Mouse (Mus musculus): ENCODE data around the gene Lingo4. TPM values are rescaled to one million over a fixed set of nuclear protein-coding genes. Genes with fewer than 3 reads are reported as not detected.

The Lingo4 gene
- polyA plus RNA-seq (2014; fragmentation: Nextera tagmentation; extraction: Ambion mirVana): 0.22 and 0.32 TPM in 2 replicates

DNA sequence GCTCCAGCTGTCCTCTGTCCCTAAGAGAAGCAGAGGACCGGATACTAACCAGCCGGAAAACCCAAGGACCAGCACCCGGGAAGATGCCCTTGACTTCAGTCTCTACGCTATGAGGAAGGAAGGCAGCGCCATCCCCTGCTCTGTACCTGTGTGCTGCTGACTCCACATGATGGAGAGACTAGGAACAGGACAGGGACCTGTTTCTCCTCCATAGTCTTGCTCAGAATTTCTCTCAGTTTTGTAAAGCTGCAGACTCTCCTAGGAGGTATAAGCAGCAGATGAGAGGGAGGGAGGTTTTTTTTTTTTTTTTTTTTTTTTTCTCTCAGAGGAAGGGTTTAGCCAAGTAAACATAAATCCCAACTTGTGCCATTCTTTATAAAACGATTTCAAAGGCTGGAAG is at the start of gene Lingo4:
TSS of gene Lingo4 (plus strand) at position 301 of the 400 bp plus-strand sequence.
- 70% methylated on average over 6 of the region's 6 CpGs for WGBS
- ATAC-seq (ENCODE audit: low FRiP score) (no peak), DNase-seq (ENCODE audit: low spot score) (no peak)
- Histone ChIP-seq H3K27me3 (ENCODE audit: control insufficient read depth, insufficient read depth, low read length) (no peaks in the 10 kb centered on the region), H3K4me1 (replicated peaks; ENCODE audit: control insufficient read depth, insufficient read depth, low read length) (peaks cover 4% of the 10 kb centered on the region; the same call in 1 of the 2 replicates), H3K36me3 (ENCODE audit: control insufficient read depth, insufficient read depth, low read length) (no peaks in the 10 kb centered on the region), H3K4me3 (ENCODE audit: low read depth, low read length) (peak within 1 kb of the TSS; percentile 32), H3K27ac (ENCODE audit: low read depth, low read length) (0 out of 2 replicates have a peak within 1 kb of the TSS, but pooled peaks have one; percentile 39), H3K9me3 (ENCODE audit: control insufficient read depth, low read length) (no peaks in the 10 kb centered on the region), H3K4me2 (replicated peaks; ENCODE audit: low read depth, low read length) (peak within 1 kb of the TSS; percentile 67), H3K9ac (ENCODE audit: low read depth, low read length) (peak within 1 kb of the TSS; percentile 59)

DNA sequence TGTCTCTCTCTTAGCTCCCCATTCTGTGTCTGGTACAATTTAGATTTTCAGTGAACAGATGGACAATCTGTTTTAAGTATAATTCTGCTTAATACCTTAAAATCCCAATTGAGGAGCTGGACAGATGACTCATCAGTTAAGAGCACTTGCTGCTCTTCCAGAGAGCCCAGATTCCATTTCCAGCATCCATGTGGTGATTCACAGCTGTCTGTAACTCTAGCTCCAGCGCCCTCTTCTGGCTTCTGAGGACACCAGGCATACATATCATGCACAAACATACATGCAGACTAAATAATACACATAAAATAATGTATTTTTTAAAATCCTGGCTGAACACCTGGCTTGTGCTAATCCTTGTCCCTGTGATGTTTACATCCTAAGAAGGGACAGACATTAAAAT is 37.5 kb upstream of the Lingo4 start:
- H3K9me3 ChIP-seq (ENCODE audit: control insufficient read depth, low read length): no peaks in the 10 kb centered on the region
- H3K27ac ChIP-seq (ENCODE audit: low read depth, low read length): no peak overlapping the region
- no peak for ATAC-seq (ENCODE audit: low FRiP score)
- 10% methylated on average over 1 of the region's 1 CpGs for WGBS
- H3K4me3 ChIP-seq (ENCODE audit: low read depth, low read length): no peak overlapping the region
- H3K4me2 ChIP-seq (replicated peaks; ENCODE audit: low read depth, low read length): no peak overlapping the region
- H3K4me1 ChIP-seq (replicated peaks; ENCODE audit: control insufficient read depth, insufficient read depth, low read length): no peaks in the 10 kb centered on the region
- no peak overlapping the region for H3K9ac ChIP-seq (ENCODE audit: low read depth, low read length)
- H3K36me3 ChIP-seq (ENCODE audit: control insufficient read depth, insufficient read depth, low read length): no peaks in the 10 kb centered on the region
- peak; percentile 31 for DNase-seq (ENCODE audit: low spot score)
- peaks cover 8% of the 10 kb centered on the region; the same call in 1 of the 2 replicates for H3K27me3 ChIP-seq (ENCODE audit: control insufficient read depth, insufficient read depth, low read length)

DNA sequence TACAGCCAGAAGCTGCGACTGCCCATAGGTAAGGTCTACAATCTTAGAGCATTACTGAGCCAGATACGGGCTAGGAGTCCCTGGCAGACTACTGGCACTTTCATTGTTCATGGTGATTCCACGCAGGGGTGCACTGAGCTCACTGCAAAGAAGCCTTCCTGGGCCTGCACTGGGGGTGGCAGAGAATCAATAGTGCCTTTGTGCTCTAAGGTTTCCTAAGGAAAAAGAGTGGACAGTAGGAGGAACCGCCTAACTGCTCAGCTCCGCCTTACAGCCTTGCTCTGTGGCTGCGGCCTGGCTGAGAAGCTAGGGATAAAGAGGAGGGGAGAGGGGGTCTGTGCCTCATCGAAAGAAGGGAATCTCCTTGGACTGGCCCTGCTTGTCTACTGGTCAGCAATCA is 36.2 kb upstream of the Lingo4 start, which contains the start of gene C2cd4d:
TSS of gene C2cd4d (plus strand) at position 301 of the 400 bp plus-strand sequence.
- Histone ChIP-seq H3K36me3 (ENCODE audit: control insufficient read depth, insufficient read depth, low read length) (no peaks in the 10 kb centered on the region), H3K9ac (ENCODE audit: low read depth, low read length) (peak within 1 kb of the TSS; percentile 81), H3K4me1 (replicated peaks; ENCODE audit: control insufficient read depth, insufficient read depth, low read length) (no peaks in the 10 kb centered on the region), H3K27ac (ENCODE audit: low read depth, low read length) (0 out of 2 replicates have a peak within 1 kb of the TSS, but pooled peaks have one; percentile 17), H3K4me3 (ENCODE audit: low read depth, low read length) (peak within 1 kb of the TSS; percentile 44), H3K9me3 (ENCODE audit: control insufficient read depth, low read length) (no peaks in the 10 kb centered on the region), H3K4me2 (replicated peaks; ENCODE audit: low read depth, low read length) (peak within 1 kb of the TSS; percentile 87), H3K27me3 (ENCODE audit: control insufficient read depth, insufficient read depth, low read length) (peaks cover 8% of the 10 kb centered on the region; the same call in 1 of the 2 replicates)
- WGBS: 29% methylated on average over 7 of the region's 7 CpGs
- DNase-seq (ENCODE audit: low spot score) (peak; percentile 9), ATAC-seq (ENCODE audit: low FRiP score) (no peak)

DNA sequence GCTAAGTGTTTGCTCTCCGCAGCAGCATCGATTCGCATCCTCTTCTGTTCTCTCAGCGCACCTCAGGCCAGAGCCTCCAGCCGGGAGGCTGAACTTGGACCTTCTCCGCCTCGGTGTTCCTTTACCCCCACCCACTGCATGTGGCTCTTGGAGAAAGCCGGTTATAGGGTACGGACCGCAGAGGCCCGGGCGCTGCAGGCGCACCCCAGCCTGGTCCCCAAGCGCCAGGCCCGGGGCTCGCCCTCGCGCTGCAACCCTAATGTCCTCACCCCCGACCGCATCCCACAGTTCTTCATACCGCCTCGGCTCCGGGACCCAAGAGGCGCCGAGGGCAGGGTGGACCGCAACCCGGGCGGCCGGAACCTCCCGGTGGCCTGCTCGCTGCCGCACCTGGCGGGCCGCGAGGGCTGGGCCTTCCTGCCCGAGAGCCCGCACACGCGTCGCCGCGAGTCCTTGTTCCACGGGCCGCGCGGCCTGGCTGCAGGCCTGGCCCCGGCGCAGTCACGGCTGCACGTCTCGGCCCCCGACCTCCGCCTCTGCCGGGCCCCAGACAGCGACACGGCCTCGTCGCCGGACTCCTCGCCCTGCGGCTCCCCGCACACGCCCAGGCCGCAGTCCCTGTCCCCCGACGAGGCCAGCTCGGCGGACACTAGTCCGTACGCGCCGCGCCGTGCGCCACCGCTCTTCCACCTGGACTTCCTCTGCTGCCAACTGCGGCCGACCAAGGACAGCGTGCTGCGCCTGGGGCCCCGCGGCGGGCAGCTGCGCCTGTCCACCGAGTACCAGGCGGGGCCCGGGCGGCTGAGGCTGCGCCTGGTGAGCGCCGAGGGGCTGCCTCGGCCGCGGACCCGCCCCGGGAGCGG is 34.8 kb upstream of the Lingo4 start:
- peaks cover 8% of the 10 kb centered on the region; the same call in 1 of the 2 replicates for H3K27me3 ChIP-seq (ENCODE audit: control insufficient read depth, insufficient read depth, low read length)

DNA sequence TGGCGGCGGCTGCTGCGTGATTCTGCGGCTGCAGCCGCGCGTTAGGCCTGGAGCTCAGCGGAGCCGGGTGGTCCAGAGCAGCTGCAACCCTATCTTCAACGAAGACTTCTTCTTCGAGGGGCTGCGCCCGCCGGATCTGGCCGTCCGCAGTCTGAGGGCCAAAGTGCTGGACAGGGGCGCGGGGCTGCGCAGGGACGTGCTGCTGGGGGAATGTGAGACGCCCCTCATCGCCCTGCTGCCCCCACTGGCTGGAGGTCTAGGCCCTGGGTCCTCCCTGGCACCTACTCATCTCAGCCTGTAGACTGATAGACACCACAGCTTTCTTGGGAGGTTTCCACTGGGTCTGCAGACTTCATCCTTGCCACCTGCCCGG is 34.2 kb upstream of the Lingo4 start:
- Histone ChIP-seq H3K9me3 (ENCODE audit: control insufficient read depth, low read length) (no peaks in the 10 kb centered on the region), H3K4me1 (replicated peaks; ENCODE audit: control insufficient read depth, insufficient read depth, low read length) (no peaks in the 10 kb centered on the region), H3K36me3 (ENCODE audit: control insufficient read depth, insufficient read depth, low read length) (no peaks in the 10 kb centered on the region), H3K27ac (ENCODE audit: low read depth, low read length) (no peak overlapping the region), H3K4me2 (replicated peaks; ENCODE audit: low read depth, low read length) (peak overlapping the region; percentile 87), H3K4me3 (ENCODE audit: low read depth, low read length) (peak overlapping the region; percentile 44), H3K9ac (ENCODE audit: low read depth, low read length) (peak overlapping the region; percentile 81), H3K27me3 (ENCODE audit: control insufficient read depth, insufficient read depth, low read length) (peaks cover 8% of the 10 kb centered on the region; the same call in 1 of the 2 replicates)
- WGBS: 6% methylated on average over 16 of the region's 23 CpGs
- peak; percentile 64 for ATAC-seq (ENCODE audit: low FRiP score)
- DNase-seq (ENCODE audit: low spot score): no peak

More for the DNA sequence above, 34.8 kb upstream of the Lingo4 start:
- 7% methylated on average over 76 of the region's 97 CpGs for WGBS
- ATAC-seq (ENCODE audit: low FRiP score): peak; percentile 82
- H3K9me3 ChIP-seq (ENCODE audit: control insufficient read depth, low read length): no peaks in the 10 kb centered on the region
- no peaks in the 10 kb centered on the region for H3K36me3 ChIP-seq (ENCODE audit: control insufficient read depth, insufficient read depth, low read length)
- no peak overlapping the region for H3K27ac ChIP-seq (ENCODE audit: low read depth, low read length)
- peak overlapping the region; percentile 81 for H3K9ac ChIP-seq (ENCODE audit: low read depth, low read length)
- H3K4me1 ChIP-seq (replicated peaks; ENCODE audit: control insufficient read depth, insufficient read depth, low read length): no peaks in the 10 kb centered on the region
- H3K4me2 ChIP-seq (replicated peaks; ENCODE audit: low read depth, low read length): peak overlapping the region; percentile 87
- H3K4me3 ChIP-seq (ENCODE audit: low read depth, low read length): peak overlapping the region; percentile 44
- DNase-seq (ENCODE audit: low spot score): peak; percentile 73

DNA sequence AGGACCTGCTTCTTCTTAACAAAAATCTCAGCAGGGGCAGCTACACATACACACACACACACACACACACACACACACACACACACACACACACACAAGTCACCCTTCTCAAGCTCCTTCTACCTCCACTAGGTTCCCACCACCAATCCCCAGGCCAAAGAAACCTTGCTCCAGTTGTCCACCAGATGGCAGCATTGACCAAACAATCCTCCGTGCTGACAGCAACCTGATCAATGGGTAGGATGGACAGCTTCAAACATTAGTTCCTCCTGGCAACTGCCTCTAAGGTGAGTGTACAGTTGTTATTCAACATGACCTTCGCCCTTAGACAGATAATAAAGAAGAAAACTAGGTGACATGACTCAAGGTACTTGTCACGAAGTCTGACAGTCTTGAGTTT is 31.6 kb upstream of the Lingo4 start:
- Histone ChIP-seq H3K9me3 (ENCODE audit: control insufficient read depth, low read length) (no peaks in the 10 kb centered on the region), H3K4me1 (replicated peaks; ENCODE audit: control insufficient read depth, insufficient read depth, low read length) (0 out of 2 replicates have a peak, but pooled peaks cover 2% of the 10 kb centered on the region), H3K27ac (ENCODE audit: low read depth, low read length) (no peak overlapping the region), H3K36me3 (ENCODE audit: control insufficient read depth, insufficient read depth, low read length) (no peaks in the 10 kb centered on the region), H3K9ac (ENCODE audit: low read depth, low read length) (no peak overlapping the region), H3K4me2 (replicated peaks; ENCODE audit: low read depth, low read length) (no peak overlapping the region), H3K4me3 (ENCODE audit: low read depth, low read length) (no peak overlapping the region), H3K27me3 (ENCODE audit: control insufficient read depth, insufficient read depth, low read length) (peaks cover 8% of the 10 kb centered on the region; the same call in 1 of the 2 replicates)
- ATAC-seq (ENCODE audit: low FRiP score): peak; percentile 34; the same call in 1 of the 2 replicates
- peak; percentile 88 for DNase-seq (ENCODE audit: low spot score)
- 20% methylated on average over 3 of the region's 3 CpGs for WGBS

DNA sequence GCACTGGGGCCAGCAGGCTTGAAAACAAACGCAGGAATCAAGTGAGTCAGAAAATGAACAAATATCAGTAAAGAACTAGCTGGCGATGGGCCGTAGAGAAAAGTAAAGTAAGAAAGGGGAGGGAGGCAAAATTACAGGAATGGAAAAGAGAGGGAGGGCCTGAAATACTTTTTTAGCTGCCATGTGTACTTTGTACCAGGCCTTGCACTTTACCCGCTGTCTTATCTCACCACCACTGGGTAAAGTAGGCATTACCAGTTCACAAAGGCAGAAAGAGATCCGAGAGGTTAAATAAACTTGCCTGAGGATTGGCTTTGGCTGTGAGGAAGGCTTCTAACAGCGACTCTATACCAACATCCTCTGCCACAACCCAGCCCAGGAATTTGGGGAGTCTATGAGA is 30.8 kb upstream of the Lingo4 start:
- WGBS: 84% methylated on average over 6 of the region's 6 CpGs
- no peaks in the 10 kb centered on the region for H3K36me3 ChIP-seq (ENCODE audit: control insufficient read depth, insufficient read depth, low read length)
- H3K9me3 ChIP-seq (ENCODE audit: control insufficient read depth, low read length): no peaks in the 10 kb centered on the region
- peaks cover 6% of the 10 kb centered on the region; the same call in 1 of the 2 replicates for H3K27me3 ChIP-seq (ENCODE audit: control insufficient read depth, insufficient read depth, low read length)
- no peak overlapping the region for H3K9ac ChIP-seq (ENCODE audit: low read depth, low read length)
- H3K4me1 ChIP-seq (replicated peaks; ENCODE audit: control insufficient read depth, insufficient read depth, low read length): 0 out of 2 replicates have a peak, but pooled peaks cover 3% of the 10 kb centered on the region
- no peak overlapping the region for H3K4me2 ChIP-seq (replicated peaks; ENCODE audit: low read depth, low read length)
- ATAC-seq (ENCODE audit: low FRiP score) (no peak), DNase-seq (ENCODE audit: low spot score) (no peak)
- no peak overlapping the region for H3K27ac ChIP-seq (ENCODE audit: low read depth, low read length)
- no peak overlapping the region for H3K4me3 ChIP-seq (ENCODE audit: low read depth, low read length)

DNA sequence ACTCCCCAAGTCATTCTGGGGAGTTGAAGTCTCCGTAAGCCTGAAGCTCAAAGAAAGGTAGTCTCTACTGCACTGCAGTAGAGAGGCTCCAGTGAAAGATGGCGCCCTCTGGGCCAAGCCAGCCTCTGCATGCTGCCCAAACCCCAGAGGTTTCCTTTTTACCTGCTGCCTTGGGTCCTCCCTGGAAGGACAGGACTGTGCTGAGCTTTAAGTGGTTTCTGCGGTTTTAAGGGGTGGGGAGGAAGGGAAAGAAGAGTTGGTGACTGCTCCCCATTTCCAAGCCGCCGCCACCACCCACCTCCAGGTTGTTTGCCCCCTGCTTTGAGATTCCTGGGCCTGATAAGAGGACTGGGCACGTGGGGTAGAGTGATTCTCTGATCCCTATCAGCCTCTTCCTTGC is 29.7 kb upstream of the Lingo4 start:
- no peaks in the 10 kb centered on the region for H3K36me3 ChIP-seq (ENCODE audit: control insufficient read depth, insufficient read depth, low read length)
- H3K27me3 ChIP-seq (ENCODE audit: control insufficient read depth, insufficient read depth, low read length): peaks cover 4% of the 10 kb centered on the region; the same call in 1 of the 2 replicates
- H3K4me1 ChIP-seq (replicated peaks; ENCODE audit: control insufficient read depth, insufficient read depth, low read length): peaks cover 7% of the 10 kb centered on the region; the same call in 1 of the 2 replicates
- H3K27ac ChIP-seq (ENCODE audit: low read depth, low read length): no peak overlapping the region
- ATAC-seq (ENCODE audit: low FRiP score) (no peak), DNase-seq (ENCODE audit: low spot score) (no peak)
- WGBS: 60% methylated on average over 6 of the region's 6 CpGs
- no peak overlapping the region for H3K4me3 ChIP-seq (ENCODE audit: low read depth, low read length)
- no peaks in the 10 kb centered on the region for H3K9me3 ChIP-seq (ENCODE audit: control insufficient read depth, low read length)
- no peak overlapping the region for H3K9ac ChIP-seq (ENCODE audit: low read depth, low read length)
- H3K4me2 ChIP-seq (replicated peaks; ENCODE audit: low read depth, low read length): no peak overlapping the region

Data from hindbrain, embryonic 11.5 days (tissue).